Mouse (Mus musculus) heart, adult 8-10 months (tissue): ENCODE measurements around the gene Tyw1. TPM values are rescaled to one million over a fixed set of nuclear protein-coding genes. Genes with fewer than 3 reads are reported as not detected.
"Not testable (repeated sequence)": the region's sequence is repeated elsewhere in the genome, so short reads cannot be mapped to it uniquely, and the experiment has no call there.

Experiments used
- DNase-seq: peaks from one replicate; pipeline ENCODE4 v3.0.0; 2022; ENCODE audit warnings: low spot score
- total RNA-seq, 4 experiments: library from RNA; stranded (reverse); gene quantifications; 2 replicates each; pipeline ENCODE4 v1.2.4; 2022

Gene Tyw1
- total RNA-seq: 1 to 10 TPM; 6.9 to 8.4 (median 7.8) TPM

- peak; percentile 99 for DNase-seq
These were observed at the start of gene Tyw1, which contains the start of gene Sbds for GRCm38 (mm10) chr5:130255017-130255720. Gene Tyw1, plus strand, starts transcription at chr5:130255619. Gene Sbds, minus strand, starts transcription at chr5:130255530.

- no peak for DNase-seq
These were observed 48.1 kb upstream of the Tyw1 start for GRCm38 (mm10) chr5:130207299-130207698.

- DNase-seq: no peak
These were observed 42.5 kb upstream of the Tyw1 start for GRCm38 (mm10) chr5:130212956-130213355.

DNA sequence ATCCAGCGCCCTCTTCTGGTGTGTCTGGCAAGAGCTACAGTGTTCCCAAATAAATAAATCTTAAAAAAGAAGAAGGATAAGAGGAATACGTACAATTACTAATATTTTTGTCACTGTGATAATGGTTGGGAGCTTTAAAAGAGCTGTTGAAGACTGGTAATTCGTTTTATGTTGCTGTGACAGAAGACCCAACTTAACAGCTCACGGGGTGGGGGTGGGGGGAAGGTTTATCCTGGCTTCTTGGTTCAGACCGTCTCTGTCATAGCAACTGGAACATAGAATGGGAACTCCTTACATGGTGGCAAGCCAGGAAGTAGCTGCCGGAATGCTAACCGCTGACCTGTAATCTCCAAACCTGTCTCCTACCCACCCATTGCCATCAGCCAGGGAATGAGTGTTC lies 38.6 kb upstream of the Tyw1 start, which contains the start of gene Tmem248:
Tmem248 (plus strand) TSS at position 301 of the 400 bp plus-strand sequence.
- no peak for DNase-seq

- no peak for DNase-seq
These were observed 38.0 kb upstream of the Tyw1 start for GRCm38 (mm10) chr5:130217406-130217805.

DNA sequence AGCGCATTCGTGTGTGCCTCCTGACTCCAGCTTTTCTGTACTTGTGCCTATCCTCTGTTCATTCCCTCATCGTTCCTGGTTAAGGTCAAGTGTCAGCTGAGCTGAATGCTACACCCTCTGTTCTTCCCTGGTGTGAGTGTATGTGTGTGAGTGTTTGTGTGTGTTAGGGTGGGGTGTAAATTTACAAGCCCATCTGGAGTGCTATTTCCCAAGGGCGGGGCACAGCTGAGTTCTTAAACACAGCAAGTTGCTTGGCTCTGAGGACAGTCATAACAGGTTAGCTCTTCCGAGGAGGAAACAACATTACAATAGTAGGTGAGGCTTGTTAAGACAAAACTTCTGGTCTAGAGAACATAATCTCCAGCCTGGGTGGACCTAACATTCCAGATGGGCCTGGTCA lies 37.1 kb upstream of the Tyw1 start:
- no peak for DNase-seq

DNA sequence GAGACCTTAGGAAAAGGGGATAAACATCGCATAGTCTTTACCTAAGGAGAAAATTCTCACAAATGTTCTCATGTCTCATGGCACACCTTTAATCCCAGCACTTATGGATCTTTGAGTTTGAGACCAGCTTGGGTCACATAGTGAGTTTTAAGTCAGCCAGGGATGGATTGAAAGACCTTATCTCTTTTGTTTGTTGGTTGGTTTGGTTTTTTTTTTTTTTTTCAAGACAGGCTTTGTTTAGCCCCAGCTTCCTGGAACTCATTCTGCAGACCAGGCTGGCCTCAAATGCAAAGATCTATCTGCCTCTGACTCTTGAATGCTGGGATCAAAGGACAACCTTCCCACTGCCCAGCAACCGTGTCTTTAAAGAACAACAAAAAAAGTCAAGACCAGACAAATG lies 34.1 kb upstream of the Tyw1 start:
- no peak for DNase-seq

GRCm38 (mm10) chr5:130221760-130222145 lies 33.7 kb upstream of the Tyw1 start:
- DNase-seq: no peak

DNA sequence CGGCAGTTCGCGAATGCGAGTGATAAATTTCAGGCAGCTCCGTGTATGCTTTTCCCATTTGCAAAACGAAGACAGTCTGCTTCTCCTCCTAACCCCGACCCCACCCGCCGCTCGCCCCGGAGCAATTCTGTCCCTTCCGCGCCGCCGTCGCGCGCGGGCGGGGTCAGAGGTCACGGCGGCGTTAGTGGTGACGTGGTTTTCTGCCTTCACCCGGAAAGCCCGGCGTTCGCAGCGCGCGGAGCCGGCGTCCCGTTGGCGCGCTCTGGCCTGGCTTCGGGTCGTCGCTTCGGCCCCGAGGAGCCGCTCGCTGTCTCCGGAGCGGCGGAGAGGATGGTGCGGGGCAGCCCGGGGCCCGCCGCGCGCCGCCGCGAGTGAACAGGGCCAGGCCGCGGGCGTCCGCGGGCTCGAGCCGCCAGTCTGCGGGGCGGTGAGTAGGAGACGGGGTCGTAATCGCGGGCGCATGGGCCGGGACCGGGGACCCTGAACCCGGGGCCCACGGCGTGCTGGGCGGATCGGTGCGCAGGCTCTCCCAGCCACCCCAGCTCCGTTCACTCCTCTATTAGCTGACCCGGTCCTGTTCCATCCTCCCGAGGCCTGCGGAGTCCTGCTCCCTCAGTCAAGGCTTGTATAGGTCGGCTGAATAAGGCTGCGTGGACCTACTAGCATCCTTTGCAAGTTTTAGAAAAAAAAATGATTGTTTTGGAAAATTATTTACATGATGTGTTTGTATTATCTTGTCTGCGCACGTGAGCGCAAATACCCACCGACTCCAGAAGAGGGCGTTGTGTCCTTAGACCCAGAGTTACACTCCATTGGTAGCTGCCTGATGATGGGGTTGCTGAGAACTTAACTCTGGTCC lies 33.0 kb upstream of the Tyw1 start:
- DNase-seq: peak; percentile 96

GRCm38 (mm10) chr5:130226790-130227189 lies 28.6 kb upstream of the Tyw1 start:
- DNase-seq: no peak

- DNase-seq: no peak
These were observed 27.3 kb upstream of the Tyw1 start for GRCm38 (mm10) chr5:130228120-130228519.

DNA sequence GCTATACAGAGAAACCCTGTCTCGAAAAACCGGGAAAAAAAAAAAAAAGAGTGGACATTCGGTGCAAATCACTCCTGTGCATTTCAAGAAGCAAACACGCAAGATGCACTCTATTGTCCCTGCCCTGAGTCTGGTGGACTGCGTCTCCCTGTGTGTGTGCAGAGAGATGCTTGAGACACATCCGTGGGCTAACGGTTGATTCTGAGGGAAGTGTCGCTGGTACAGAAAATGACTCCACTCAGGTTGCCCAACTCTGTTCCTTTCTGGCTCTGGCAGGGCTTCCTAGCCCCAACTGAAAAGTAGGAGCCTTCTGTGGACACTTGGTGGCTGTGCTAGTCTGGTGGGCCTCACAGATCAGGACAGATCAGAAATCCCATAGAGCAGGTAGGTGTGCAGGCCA lies 19.1 kb upstream of the Tyw1 start:
- no peak for DNase-seq

- no peak for DNase-seq
These were observed 16.2 kb upstream of the Tyw1 start for GRCm38 (mm10) chr5:130239236-130239635.

DNA sequence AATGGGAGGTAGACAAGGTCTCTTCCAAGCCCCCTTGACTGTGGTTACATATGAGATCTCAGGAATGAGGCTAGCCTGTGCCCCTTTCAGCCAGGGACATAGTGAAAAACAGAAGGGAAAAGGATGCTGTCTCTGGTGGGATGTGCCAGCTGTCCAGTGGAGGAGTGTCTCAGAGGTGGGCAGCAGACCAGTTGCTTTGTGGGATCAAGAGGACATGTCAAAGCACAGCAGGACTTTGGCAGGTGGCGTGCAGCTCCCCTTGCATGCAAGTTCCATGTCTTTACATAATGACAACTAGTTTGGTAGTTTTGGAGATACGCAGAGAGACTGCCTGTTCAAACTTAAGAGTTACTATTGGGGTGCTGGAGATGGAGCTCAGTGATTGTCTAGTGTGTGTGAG lies 15.6 kb upstream of the Tyw1 start:
- DNase-seq: no peak

DNA sequence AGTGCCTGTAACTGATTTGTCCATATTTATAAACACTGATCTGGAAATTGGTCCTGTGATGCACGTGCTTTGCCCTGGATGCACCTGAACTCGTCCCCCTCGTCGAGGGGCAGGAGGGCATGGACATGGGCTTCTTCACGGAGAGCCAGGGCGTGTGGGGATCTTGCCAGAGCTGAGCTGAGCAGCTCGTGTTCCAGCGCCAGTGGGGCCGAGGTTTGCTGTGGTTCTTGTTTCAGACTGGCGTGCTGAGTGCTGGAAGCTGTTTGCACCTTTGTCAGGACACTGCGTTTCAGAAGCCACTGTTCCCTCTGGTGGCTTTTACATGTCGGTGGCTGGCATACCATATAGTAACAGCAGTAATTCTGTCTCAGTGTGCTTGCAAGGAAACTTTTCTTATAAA lies 14.0 kb upstream of the Tyw1 start:
- no peak for DNase-seq

DNA sequence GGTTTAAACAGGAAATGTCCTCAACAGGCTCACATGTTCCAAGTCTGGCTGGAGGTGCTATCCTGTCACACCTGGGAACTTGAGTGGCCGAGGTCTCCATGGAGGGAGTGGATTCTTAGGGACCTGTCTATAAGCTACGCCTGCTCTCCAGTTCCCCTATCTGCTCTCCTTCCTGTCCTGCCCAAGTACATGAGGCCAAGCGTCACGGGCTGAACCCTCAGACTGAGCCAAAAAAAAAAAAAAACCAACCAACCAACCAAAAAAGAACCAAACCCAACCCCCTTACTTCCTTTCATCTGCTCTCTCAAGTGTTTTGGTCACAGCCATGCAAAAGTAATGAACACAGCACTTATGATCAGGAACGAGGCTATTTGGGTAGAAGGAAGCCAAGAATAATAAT lies 7.6 kb upstream of the Tyw1 start:
- no peak for DNase-seq

GRCm38 (mm10) chr5:130254164-130255016 lies 1.0 kb upstream of the Tyw1 start:
- DNase-seq: peak; percentile 57

- DNase-seq: not testable (repeated sequence)
These were observed 543 bp downstream of the Tyw1 start for GRCm38 (mm10) chr5:130255799-130256525.

DNA sequence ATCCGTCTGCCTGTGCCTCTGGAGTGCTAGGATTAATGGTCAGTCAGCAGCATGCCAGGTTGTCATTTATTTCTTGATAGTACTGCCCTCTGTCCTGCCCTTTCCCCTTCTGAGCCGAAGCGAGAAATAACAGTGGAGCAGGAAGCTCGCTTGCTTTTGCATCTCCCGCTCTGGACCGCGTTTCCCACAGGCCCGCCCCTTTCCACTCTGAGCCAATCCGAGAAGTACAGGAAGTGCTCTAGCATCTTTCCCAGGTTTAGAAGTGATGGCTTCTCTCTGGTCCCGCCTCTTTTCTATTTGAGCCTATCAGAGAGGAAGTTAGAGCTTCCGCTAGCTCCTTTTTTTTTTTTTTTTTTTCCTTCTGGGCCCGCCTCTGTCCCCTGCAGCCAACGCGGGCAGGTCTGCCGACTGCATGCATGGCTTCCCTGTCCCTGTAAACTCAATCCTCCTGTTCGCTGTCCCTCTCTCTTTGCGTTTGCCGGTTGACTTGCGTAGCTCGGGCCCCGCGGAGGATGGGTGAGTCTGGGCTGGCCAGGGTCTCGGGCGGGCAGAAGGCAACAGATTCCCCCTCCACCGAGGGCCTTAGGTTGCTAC lies 1.4 kb downstream of the Tyw1 start:
- peak; percentile 99 for DNase-seq

GRCm38 (mm10) chr5:130257303-130257702 lies 1.9 kb downstream of the Tyw1 start:
- DNase-seq: no peak

DNA sequence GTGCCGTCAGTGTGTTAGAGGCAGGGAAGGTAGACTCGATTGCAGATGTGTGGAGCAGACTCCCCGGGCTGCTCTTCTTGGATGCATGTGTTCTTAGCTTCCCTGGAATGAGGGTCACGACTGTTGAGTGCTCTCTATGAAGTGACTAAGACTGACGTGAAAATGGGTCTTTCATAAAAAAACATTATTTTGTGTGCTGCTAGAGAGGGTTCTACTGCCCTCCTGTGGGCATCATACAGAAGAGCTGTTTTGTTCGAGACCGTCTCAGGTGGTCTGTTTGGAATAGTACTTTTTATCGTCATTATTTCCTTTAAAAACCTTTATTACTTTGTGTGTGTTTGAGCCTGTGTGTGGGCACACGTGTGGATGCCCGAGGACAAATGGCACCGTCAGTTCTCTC lies 8.0 kb downstream of the Tyw1 start:
- DNase-seq: no peak
